Mouse (Mus musculus) heart, postnatal 0 days (tissue): ENCODE measurements at regions not wholly inside any gene's neighbourhood (a gene's known extent, or its start where the extent isn't known, plus 50 kb on each side); places are given as distances from the start of the nearest gene placed in this dataset.

Experiments
- ATAC-seq: fragments of 200-750 bp; cut with Nextera tagmentation; 2 replicates; pipeline ENCODE4 v1.8.0; 2017; ENCODE audit warnings: low read depth, moderate number of reproducible peaks, moderate library complexity; ENCODE audit not compliant: insufficient read depth
- DNase-seq: peaks from one replicate; pipeline ENCODE4 v3.0.0-alpha.2; 2016; ENCODE audit warnings: low spot score
- H3K27ac ChIP-seq: fragments of 300-500 bp; sonication (generic); 2 replicates; pipeline ENCODE4 v1.5.1; 2014; ENCODE audit warnings: low read depth, mild to moderate bottlenecking
- H3K27me3 ChIP-seq: fragments of 300-500 bp; sonication (generic); 2 replicates; pipeline ENCODE4 v1.6.1; 2014; ENCODE audit warnings: low read length, mixed read lengths; ENCODE audit not compliant: control insufficient read depth, insufficient read depth
- H3K36me3 ChIP-seq: fragments of 300-500 bp; sonication (generic); replicated peaks from 2 replicates; pipeline ENCODE4 v1.6.1; 2014; ENCODE audit warnings: low read length, mixed read lengths; ENCODE audit not compliant: control insufficient read depth, insufficient read depth
- H3K4me1 ChIP-seq: fragments of 300-500 bp; sonication (generic); 2 replicates; pipeline ENCODE4 v1.6.1; 2014; ENCODE audit warnings: antibody characterized with exemption; ENCODE audit not compliant: control insufficient read depth, insufficient read depth
- H3K4me2 ChIP-seq: fragments of 300-500 bp; sonication (generic); 2 replicates; pipeline ENCODE4 v1.6.1; 2014; ENCODE audit warnings: low read depth, mild to moderate bottlenecking, low read length, moderate library complexity
- H3K4me3 ChIP-seq: fragments of 300-500 bp; sonication (generic); 2 replicates; pipeline ENCODE4 v1.5.1; 2014; ENCODE audit warnings: low read depth, low read length
- H3K9ac ChIP-seq: fragments of 300-500 bp; sonication (generic); replicated peaks from 2 replicates; pipeline ENCODE4 v1.6.1; 2014; ENCODE audit warnings: low read depth, low read length, mixed read lengths
- H3K9me3 ChIP-seq: fragments of 300-500 bp; sonication (generic); replicated peaks from 2 replicates; pipeline ENCODE4 v1.6.1; 2016; ENCODE audit warnings: low read length; ENCODE audit not compliant: control insufficient read depth
- CTCF ChIP-seq: IDR thresholded peaks from 2 replicates; pipeline ENCODE4 v1.5.1; 2016; ENCODE audit warnings: antibody characterized with exemption, control low read depth, low read depth
- EP300 ChIP-seq: IDR thresholded peaks from 2 replicates; pipeline ENCODE4 v1.6.1; 2016; ENCODE audit warnings: antibody characterized with exemption, low read depth
- WGBS: fragments of 180-500 bp; shearing (Covaris S2); extraction: QIAGEN DNeasy Blood & Tissue Kit; methylation state at CpG from one replicate; pipeline ENCODE4 v1.1.7; 2014; 5-methylcytosine and 5-hydroxymethylcytosine counted together

DNA sequence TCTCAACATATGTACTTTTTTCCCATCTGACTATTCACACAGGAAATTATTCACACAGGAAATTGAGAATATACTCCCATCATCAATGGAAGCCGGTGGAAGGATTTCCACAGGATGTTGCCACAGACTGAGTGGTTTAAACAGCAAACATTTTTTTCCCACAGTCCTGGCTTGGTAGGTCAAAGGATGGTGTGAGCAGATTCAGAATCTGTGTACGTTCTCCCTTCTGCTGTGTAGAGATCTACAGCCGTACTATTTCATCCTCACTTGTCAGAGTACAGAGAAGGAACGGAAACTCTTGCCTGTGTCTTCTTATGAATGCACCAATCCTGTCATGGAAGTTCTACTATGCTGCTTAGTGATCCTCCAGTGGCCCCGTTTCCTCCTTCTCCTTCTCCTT, 261.2 kb upstream of the P2ry1 start:
- H3K36me3 ChIP-seq: no peaks in the 10 kb centered on the region
- no peaks in the 10 kb centered on the region for H3K9me3 ChIP-seq
- no peak overlapping the region for H3K9ac ChIP-seq
- TF ChIP-seq EP300: no peak
- TF ChIP-seq CTCF: no peak
- no peak for ATAC-seq
- 60% methylated on average over 5 of the region's 5 CpGs for WGBS
- no peak for DNase-seq
- H3K4me3 ChIP-seq: no peak overlapping the region
- H3K27ac ChIP-seq: no peak overlapping the region
- H3K4me2 ChIP-seq: no peak overlapping the region
- H3K27me3 ChIP-seq: no peaks in the 10 kb centered on the region
- H3K4me1 ChIP-seq: no peaks in the 10 kb centered on the region

DNA sequence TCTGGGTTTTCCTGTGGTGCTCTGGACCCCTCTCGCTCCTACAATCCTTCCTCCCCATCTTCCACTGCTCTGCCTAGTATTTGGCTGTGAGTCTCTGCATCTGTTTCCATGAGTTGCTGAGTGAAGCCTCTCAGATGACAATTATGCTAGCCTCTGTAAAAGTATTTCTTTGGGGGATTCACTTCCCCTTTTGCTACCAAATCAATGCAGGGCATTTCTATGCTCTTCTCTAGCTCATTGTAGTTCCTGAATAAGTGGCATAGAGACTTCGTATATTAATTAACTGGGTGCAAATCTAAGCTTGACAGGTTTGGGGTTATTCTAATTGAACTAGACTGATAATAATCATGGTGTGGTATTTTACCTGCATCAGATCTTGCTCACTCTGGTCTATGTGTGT, 260.4 kb upstream of the P2ry1 start:
- no peak overlapping the region for H3K27ac ChIP-seq
- WGBS: 73% methylated on average over 2 of the region's 2 CpGs
- TF ChIP-seq CTCF (no peak), EP300 (no peak)

DNA sequence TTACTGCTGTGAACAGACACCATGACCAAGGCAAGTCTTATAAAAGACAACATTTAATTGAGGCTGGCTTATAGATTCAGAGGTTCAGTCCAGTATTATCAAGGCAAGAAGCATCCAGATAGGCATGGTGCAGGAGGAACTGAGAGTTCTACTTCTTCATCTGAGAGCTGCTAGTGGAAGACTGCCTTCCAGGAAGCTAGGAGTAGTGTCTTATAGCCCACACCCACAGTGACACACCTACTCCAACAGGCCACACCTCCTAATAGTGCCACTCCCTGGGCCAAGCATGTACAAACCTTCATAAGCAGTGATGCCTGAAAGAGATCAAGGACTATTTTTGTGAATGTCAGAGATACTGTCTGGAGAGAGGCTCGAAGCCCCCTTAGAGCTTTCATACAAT, 257.5 kb upstream of the P2ry1 start:
- TF ChIP-seq EP300 (no peak), CTCF (no peak)
- no peaks in the 10 kb centered on the region for H3K27me3 ChIP-seq
- H3K4me3 ChIP-seq: no peak overlapping the region
- no peak overlapping the region for H3K4me2 ChIP-seq
- no peaks in the 10 kb centered on the region for H3K9me3 ChIP-seq
- WGBS: 80% methylated on average over 1 of the region's 1 CpGs
- ATAC-seq: no peak
- no peak overlapping the region for H3K27ac ChIP-seq
- H3K36me3 ChIP-seq: no peaks in the 10 kb centered on the region
- H3K9ac ChIP-seq: no peak overlapping the region
- DNase-seq: no peak
- no peaks in the 10 kb centered on the region for H3K4me1 ChIP-seq

More for the DNA sequence above, 260.4 kb upstream of the P2ry1 start:
- ATAC-seq (no peak), DNase-seq (no peak)
- Histone ChIP-seq H3K4me3 (no peak overlapping the region), H3K4me2 (no peak overlapping the region), H3K27me3 (no peaks in the 10 kb centered on the region), H3K9me3 (no peaks in the 10 kb centered on the region), H3K9ac (no peak overlapping the region), H3K36me3 (no peaks in the 10 kb centered on the region), H3K4me1 (no peaks in the 10 kb centered on the region)

DNA sequence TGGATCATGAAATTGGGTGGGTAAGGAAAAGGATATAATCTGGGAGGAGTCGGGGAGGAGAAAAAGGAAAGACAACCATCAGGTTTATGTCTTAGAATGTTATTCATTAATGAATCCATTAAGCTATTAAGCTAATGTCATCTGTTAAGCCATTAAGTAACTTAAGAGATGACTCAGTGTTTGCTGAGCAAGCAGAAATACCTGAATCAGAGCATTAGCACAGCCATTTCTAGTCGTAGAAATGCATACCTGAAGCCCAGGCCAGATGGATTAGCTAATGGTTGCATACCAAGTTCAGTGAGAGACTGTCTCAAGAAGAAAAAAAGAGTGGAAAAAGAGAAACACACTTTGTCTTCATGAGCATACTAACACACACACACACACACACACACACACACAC, 244.0 kb upstream of the P2ry1 start:
- TF ChIP-seq EP300: no peak
- no peak for TF ChIP-seq CTCF
- Histone ChIP-seq H3K27ac (no peak overlapping the region), H3K4me1 (no peaks in the 10 kb centered on the region), H3K36me3 (no peaks in the 10 kb centered on the region), H3K4me2 (no peak overlapping the region), H3K9me3 (no peaks in the 10 kb centered on the region), H3K9ac (no peak overlapping the region), H3K27me3 (no peaks in the 10 kb centered on the region), H3K4me3 (no peak overlapping the region)
- WGBS: 52% methylated on average over 2 of the region's 2 CpGs
- DNase-seq (no peak), ATAC-seq (no peak)

DNA sequence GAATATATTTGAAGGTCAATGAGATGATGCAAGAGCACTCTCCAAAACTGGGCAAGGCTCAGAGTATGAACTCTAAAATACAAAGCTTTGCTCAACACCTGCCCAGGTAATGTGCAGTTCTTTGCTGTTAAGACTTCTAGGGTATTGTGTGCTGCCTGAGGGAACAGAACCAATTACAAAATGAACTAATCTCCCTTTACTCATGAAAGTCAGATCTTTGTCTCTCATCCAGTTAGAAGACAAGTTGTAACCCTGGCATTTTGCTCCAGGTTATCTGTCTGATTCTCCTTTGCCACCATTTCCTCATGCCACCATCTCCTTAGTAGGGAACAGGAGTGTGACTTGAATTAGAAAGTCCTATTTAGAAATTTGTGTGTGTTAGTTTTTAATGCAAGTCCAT, 243.5 kb upstream of the P2ry1 start:
- Histone ChIP-seq H3K9ac (no peak overlapping the region), H3K27me3 (no peaks in the 10 kb centered on the region), H3K9me3 (no peaks in the 10 kb centered on the region), H3K4me3 (no peak overlapping the region), H3K4me1 (no peaks in the 10 kb centered on the region), H3K36me3 (no peaks in the 10 kb centered on the region), H3K27ac (no peak overlapping the region), H3K4me2 (no peak overlapping the region)
- DNase-seq (no peak), ATAC-seq (no peak)
- no peak for TF ChIP-seq CTCF
- TF ChIP-seq EP300: no peak

DNA sequence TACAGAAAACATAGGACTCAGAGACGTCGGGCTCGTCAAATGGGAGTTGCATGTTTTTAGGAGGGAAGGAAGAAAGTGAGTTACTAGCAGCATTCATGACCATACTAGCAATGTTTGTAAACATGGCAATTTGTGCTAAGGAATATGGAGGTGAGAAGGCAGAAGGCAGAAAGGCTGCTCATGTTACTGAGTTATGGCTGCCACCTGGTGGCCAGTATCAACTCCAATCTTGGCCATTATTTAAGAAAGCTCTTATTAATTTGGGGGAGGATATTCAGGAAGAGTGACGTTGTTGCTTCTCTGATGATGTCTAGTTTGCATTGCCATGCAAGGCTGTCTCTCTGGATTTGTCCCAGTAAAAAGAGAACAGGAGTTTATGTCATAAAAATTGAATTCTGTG, 239.7 kb upstream of the P2ry1 start:
- no peak overlapping the region for H3K4me2 ChIP-seq
- H3K4me3 ChIP-seq: no peak overlapping the region
- H3K9ac ChIP-seq: no peak overlapping the region
- TF ChIP-seq CTCF: peak; percentile 73
- no peak for TF ChIP-seq EP300
- H3K9me3 ChIP-seq: no peaks in the 10 kb centered on the region
- no peak overlapping the region for H3K27ac ChIP-seq
- H3K27me3 ChIP-seq: no peaks in the 10 kb centered on the region
- H3K4me1 ChIP-seq: no peaks in the 10 kb centered on the region
- DNase-seq (peak; percentile 45), ATAC-seq (no peak)
- H3K36me3 ChIP-seq: no peaks in the 10 kb centered on the region
- 55% methylated on average over 4 of the region's 4 CpGs for WGBS
